Mouse (Mus musculus) C2C12 (cell line): ENCODE measurements at regions not wholly inside any gene's neighbourhood (a gene's known extent, or its start where the extent isn't known, plus 50 kb on each side); places are given as distances from the start of the nearest gene placed in this dataset.

Source experiments
- CEBPB ChIP-seq: IDR thresholded peaks from one replicate; pipeline ENCODE4 v1.6.1; 2011; ENCODE audit warnings: low read depth, mild to moderate bottlenecking, control low read depth, moderate library complexity
- CTCF ChIP-seq: IDR thresholded peaks from one replicate; pipeline ENCODE4 v1.5.1; 2011; ENCODE audit not compliant: control insufficient read depth, insufficient read depth, insufficient read length
- USF1 ChIP-seq: IDR thresholded peaks from one replicate; pipeline ENCODE4 v1.6.1; 2011; ENCODE audit warnings: low read depth, mild to moderate bottlenecking, control low read depth, moderate library complexity

DNA sequence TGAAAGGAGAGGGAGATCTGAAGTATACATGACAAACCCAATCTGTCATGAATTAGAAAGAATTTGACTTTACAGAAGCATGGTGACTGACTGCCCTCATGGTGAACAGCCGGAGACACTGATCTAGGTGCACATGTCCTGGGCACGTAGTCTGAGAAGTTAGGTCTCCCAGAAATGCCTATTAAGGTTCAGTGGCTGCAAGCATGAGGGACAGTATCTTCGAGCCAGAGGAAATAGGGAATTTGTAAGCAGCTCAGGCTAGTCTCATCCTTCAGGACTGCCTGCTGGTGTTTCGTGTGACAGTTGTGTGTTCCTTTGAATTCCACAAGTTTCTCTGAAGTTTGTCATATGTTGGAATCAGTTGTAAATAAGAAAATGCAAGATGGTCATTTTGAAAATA is 189.2 kb upstream of the Ttc29 start:
- TF ChIP-seq CEBPB (no peak), CTCF (no peak), USF1 (no peak)
